Mouse (Mus musculus) ES-Bruce4 (cell line): Measurements from ENCODE around the gene Hecw2.

Experiments
- CTCF ChIP-seq: IDR thresholded peaks from one replicate; pipeline ENCODE4 v1.8.1; 2011; ENCODE audit warnings: low read depth, low read length
- EP300 ChIP-seq: IDR thresholded peaks from 2 replicates; pipeline ENCODE4 v1.6.1; 2011; ENCODE audit warnings: low read depth, low read length; ENCODE audit not compliant: insufficient read depth
- POLR2A ChIP-seq: IDR thresholded peaks from one replicate; pipeline ENCODE4 v1.8.1; 2011; ENCODE audit warnings: low read length; ENCODE audit not compliant: insufficient read depth

GRCm38 (mm10) chr1:54079708-54080107 is 115.3 kb downstream of the Hecw2 start:
- TF ChIP-seq CTCF (no peak), POLR2A (no peak), EP300 (no peak)
